Mouse (Mus musculus): ENCODE measurements at regions not wholly inside any gene's neighbourhood (a gene's known extent, or its start where the extent isn't known, plus 50 kb on each side); places are given as distances from the start of the nearest gene placed in this dataset.

DNA sequence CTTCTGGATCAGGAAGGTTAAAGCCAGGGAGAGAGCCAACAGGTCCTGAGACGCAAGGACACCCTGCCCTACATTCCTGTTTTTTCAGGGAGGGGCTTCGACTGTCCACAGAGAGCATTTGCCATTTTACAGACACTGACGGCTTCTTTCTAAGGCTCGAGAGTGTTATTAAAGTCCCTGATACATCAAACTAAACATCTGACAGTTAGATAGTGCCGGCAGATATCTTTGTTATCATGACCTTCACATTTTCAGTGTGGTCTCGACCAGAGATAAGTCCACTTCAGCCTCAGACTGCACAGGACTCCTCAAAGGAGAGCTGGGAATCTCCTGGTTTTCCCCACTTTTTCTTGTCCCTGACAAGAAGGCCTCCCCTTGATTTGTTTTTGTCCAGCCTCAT, 229.9 kb upstream of the Cited2 start:
- no peak for ATAC-seq
- no peak overlapping the region for H3K27ac ChIP-seq (ENCODE audit: low read depth, low read length)
- no peak overlapping the region for H3K4me3 ChIP-seq (ENCODE audit: low read length)
- no peak overlapping the region for H3K9ac ChIP-seq (ENCODE audit: low read depth, low read length)
- H3K4me2 ChIP-seq (ENCODE audit: low read length): no peak overlapping the region
- no peaks in the 10 kb centered on the region for H3K4me1 ChIP-seq (ENCODE audit: control insufficient read depth, insufficient read depth, low read depth, low read length)
- WGBS: 81% methylated on average over 6 of the region's 6 CpGs
- H3K36me3 ChIP-seq (ENCODE audit: control insufficient read depth, insufficient read depth, low read length): no peaks in the 10 kb centered on the region
- H3K9me3 ChIP-seq (ENCODE audit: control insufficient read depth, low read length): no peaks in the 10 kb centered on the region
- no peaks in the 10 kb centered on the region for H3K27me3 ChIP-seq (replicated peaks; ENCODE audit: control insufficient read depth, insufficient read depth, low read length)

DNA sequence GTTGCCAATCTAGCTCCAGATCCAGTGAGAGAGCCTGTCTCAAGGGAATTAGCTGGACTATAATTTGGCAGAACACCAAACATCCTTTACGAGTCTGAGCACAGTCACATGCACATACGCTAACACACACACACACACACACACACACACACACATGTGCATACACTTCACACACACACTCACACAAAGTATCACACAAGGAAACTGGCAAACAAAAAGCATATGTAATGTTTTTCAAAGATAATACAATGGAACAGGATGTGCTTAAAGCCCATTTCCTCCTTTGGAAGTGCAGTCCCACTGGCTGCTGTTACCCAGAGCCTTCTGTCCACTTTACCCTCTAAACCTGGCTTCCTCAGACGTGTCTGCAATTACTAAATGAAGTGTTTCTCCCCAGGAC, 226.2 kb upstream of the Cited2 start:
- H3K4me2 ChIP-seq (ENCODE audit: low read length): no peak overlapping the region
- WGBS: 61% methylated on average over 3 of the region's 3 CpGs
- H3K9ac ChIP-seq (ENCODE audit: low read depth, low read length): no peak overlapping the region
- H3K4me3 ChIP-seq (ENCODE audit: low read length): no peak overlapping the region
- no peaks in the 10 kb centered on the region for H3K36me3 ChIP-seq (ENCODE audit: control insufficient read depth, insufficient read depth, low read length)
- no peaks in the 10 kb centered on the region for H3K9me3 ChIP-seq (ENCODE audit: control insufficient read depth, low read length)
- H3K27me3 ChIP-seq (replicated peaks; ENCODE audit: control insufficient read depth, insufficient read depth, low read length): no peaks in the 10 kb centered on the region
- H3K27ac ChIP-seq (ENCODE audit: low read depth, low read length): no peak overlapping the region
- H3K4me1 ChIP-seq (ENCODE audit: control insufficient read depth, insufficient read depth, low read depth, low read length): no peaks in the 10 kb centered on the region
- no peak for ATAC-seq

DNA sequence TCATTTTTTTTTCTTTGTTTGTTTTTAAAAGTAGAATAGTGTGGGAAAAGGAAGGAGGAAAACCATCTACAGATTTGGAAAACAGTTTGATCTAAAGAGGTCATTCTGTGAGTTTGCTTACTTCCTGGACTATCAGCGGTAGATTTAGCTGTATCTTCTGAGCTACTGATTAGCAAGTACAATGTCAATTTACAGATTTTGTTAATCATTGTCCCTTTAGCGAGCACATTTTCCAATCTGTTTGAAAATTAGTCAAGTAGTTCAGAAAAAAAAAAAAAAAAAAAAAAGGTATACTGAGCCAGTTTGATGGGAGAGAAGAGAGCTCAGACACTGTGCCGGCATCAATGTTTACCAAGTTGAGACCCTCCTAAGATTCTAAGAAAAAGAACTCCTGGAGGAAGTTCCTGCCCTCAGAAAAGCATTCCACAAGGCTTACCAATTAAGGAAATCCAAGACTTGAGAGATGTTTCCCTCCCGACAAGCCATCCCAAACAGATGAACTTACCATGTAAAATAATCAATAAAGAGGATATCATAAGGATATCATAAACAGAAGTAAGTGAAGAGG, 212.3 kb upstream of the Cited2 start:
- WGBS: 89% methylated on average over 4 of the region's 4 CpGs
- Histone ChIP-seq H3K9ac (ENCODE audit: low read depth, low read length) (no peak overlapping the region), H3K27ac (ENCODE audit: low read depth, low read length) (no peak overlapping the region), H3K4me1 (ENCODE audit: control insufficient read depth, insufficient read depth, low read depth, low read length) (peaks cover 4% of the 10 kb centered on the region), H3K4me3 (ENCODE audit: low read length) (no peak overlapping the region), H3K9me3 (ENCODE audit: control insufficient read depth, low read length) (no peaks in the 10 kb centered on the region), H3K27me3 (replicated peaks; ENCODE audit: control insufficient read depth, insufficient read depth, low read length) (no peaks in the 10 kb centered on the region), H3K36me3 (ENCODE audit: control insufficient read depth, insufficient read depth, low read length) (no peaks in the 10 kb centered on the region), H3K4me2 (ENCODE audit: low read length) (no peak overlapping the region)
- ATAC-seq: no peak

DNA sequence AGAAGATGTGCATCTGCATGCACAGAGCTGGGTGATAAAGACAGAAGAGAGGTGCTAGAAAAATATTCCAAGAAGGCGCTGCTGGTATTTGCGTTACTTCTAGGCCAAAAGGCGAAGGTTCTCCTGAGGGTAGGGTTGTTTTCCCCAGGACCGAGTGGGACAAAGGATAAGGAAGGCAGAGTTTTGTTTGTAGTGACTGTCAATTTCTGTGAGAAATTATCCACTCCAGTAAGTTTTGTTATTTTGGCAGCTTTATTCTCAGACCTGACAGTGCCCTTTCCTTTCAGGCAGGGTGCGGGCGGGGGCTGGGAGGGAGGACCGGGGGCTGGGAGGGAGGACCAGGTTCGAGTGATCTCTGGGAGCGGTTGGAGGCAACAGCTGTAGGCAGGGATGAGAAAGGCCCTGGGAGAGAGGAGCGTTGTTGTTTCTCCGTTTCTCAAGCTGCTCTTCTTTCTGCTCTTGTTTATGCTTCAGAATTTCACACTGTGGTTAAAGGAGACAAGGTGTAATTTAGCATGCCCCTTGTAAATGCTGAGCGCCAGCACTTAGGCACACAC, 211.2 kb upstream of the Cited2 start:
- Histone ChIP-seq H3K4me3 (ENCODE audit: low read length) (no peak overlapping the region), H3K36me3 (ENCODE audit: control insufficient read depth, insufficient read depth, low read length) (no peaks in the 10 kb centered on the region), H3K9ac (ENCODE audit: low read depth, low read length) (peak overlapping the region; percentile 22), H3K9me3 (ENCODE audit: control insufficient read depth, low read length) (no peaks in the 10 kb centered on the region), H3K4me1 (ENCODE audit: control insufficient read depth, insufficient read depth, low read depth, low read length) (peaks cover 4% of the 10 kb centered on the region), H3K27ac (ENCODE audit: low read depth, low read length) (no peak overlapping the region), H3K4me2 (ENCODE audit: low read length) (peak overlapping the region; percentile 17; the same call in 1 of the 2 replicates), H3K27me3 (replicated peaks; ENCODE audit: control insufficient read depth, insufficient read depth, low read length) (no peaks in the 10 kb centered on the region)
- WGBS: 38% methylated on average over 12 of the region's 12 CpGs
- no peak for ATAC-seq

GRCm38 (mm10) chr10:17512487-17512886, 210.5 kb upstream of the Cited2 start:
- no peaks in the 10 kb centered on the region for H3K36me3 ChIP-seq (ENCODE audit: control insufficient read depth, insufficient read depth, low read length)
- no peak for ATAC-seq
- H3K4me1 ChIP-seq (ENCODE audit: control insufficient read depth, insufficient read depth, low read depth, low read length): peaks cover 4% of the 10 kb centered on the region
- H3K9me3 ChIP-seq (ENCODE audit: control insufficient read depth, low read length): no peaks in the 10 kb centered on the region
- no peak overlapping the region for H3K4me2 ChIP-seq (ENCODE audit: low read length)
- 72% methylated on average over 3 of the region's 3 CpGs for WGBS
- H3K4me3 ChIP-seq (ENCODE audit: low read length): no peak overlapping the region
- H3K27ac ChIP-seq (ENCODE audit: low read depth, low read length): no peak overlapping the region
- no peak overlapping the region for H3K9ac ChIP-seq (ENCODE audit: low read depth, low read length)
- H3K27me3 ChIP-seq (replicated peaks; ENCODE audit: control insufficient read depth, insufficient read depth, low read length): no peaks in the 10 kb centered on the region

- H3K36me3 ChIP-seq (ENCODE audit: control insufficient read depth, insufficient read depth, low read length): no peaks in the 10 kb centered on the region
- H3K27ac ChIP-seq (ENCODE audit: low read depth, low read length): no peak overlapping the region
- ATAC-seq: no peak
- no peaks in the 10 kb centered on the region for H3K27me3 ChIP-seq (replicated peaks; ENCODE audit: control insufficient read depth, insufficient read depth, low read length)
- H3K4me1 ChIP-seq (ENCODE audit: control insufficient read depth, insufficient read depth, low read depth, low read length): peaks cover 4% of the 10 kb centered on the region
- no peak overlapping the region for H3K4me2 ChIP-seq (ENCODE audit: low read length)
- no peaks in the 10 kb centered on the region for H3K9me3 ChIP-seq (ENCODE audit: control insufficient read depth, low read length)
- H3K9ac ChIP-seq (ENCODE audit: low read depth, low read length): no peak overlapping the region
- 90% methylated on average over 6 of the region's 6 CpGs for WGBS
- no peak overlapping the region for H3K4me3 ChIP-seq (ENCODE audit: low read length)
Observed at GRCm38 (mm10) chr10:17513756-17514155, 209.3 kb upstream of the Cited2 start.

DNA sequence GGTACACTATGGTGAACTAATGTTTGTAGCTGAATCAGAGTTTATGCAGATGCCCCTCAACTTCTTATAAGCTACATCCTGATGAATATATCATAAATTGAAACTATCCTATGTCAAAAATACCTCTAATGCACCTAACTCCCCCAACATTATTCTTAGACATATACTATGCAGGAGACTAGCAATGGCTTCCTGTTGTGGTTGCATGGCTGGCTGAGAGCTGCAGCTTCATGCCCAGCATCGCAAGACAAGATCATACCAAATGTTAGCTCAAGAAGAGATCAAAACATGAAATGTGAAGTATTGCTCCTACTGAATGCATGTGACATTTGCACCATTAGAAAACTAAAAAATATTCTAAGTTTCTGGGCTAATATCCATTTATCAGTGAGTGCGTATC, 206.9 kb upstream of the Cited2 start:
- H3K9ac ChIP-seq (ENCODE audit: low read depth, low read length): no peak overlapping the region
- H3K27me3 ChIP-seq (replicated peaks; ENCODE audit: control insufficient read depth, insufficient read depth, low read length): no peaks in the 10 kb centered on the region
- H3K4me1 ChIP-seq (ENCODE audit: control insufficient read depth, insufficient read depth, low read depth, low read length): peaks cover 4% of the 10 kb centered on the region
- no peaks in the 10 kb centered on the region for H3K36me3 ChIP-seq (ENCODE audit: control insufficient read depth, insufficient read depth, low read length)
- ATAC-seq: no peak
- no peaks in the 10 kb centered on the region for H3K9me3 ChIP-seq (ENCODE audit: control insufficient read depth, low read length)
- 96% methylated on average over 2 of the region's 2 CpGs for WGBS
- H3K4me2 ChIP-seq (ENCODE audit: low read length): no peak overlapping the region
- no peak overlapping the region for H3K27ac ChIP-seq (ENCODE audit: low read depth, low read length)
- H3K4me3 ChIP-seq (ENCODE audit: low read length): no peak overlapping the region

- H3K4me1 ChIP-seq (ENCODE audit: control insufficient read depth, insufficient read depth, low read depth, low read length): no peaks in the 10 kb centered on the region
- no peaks in the 10 kb centered on the region for H3K9me3 ChIP-seq (ENCODE audit: control insufficient read depth, low read length)
- H3K27ac ChIP-seq (ENCODE audit: low read depth, low read length): no peak overlapping the region
- no peaks in the 10 kb centered on the region for H3K36me3 ChIP-seq (ENCODE audit: control insufficient read depth, insufficient read depth, low read length)
- no peak overlapping the region for H3K4me3 ChIP-seq (ENCODE audit: low read length)
- 70% methylated on average over 9 of the region's 9 CpGs for WGBS
- no peak for ATAC-seq
- H3K9ac ChIP-seq (ENCODE audit: low read depth, low read length): no peak overlapping the region
- H3K4me2 ChIP-seq (ENCODE audit: low read length): no peak overlapping the region
- no peaks in the 10 kb centered on the region for H3K27me3 ChIP-seq (replicated peaks; ENCODE audit: control insufficient read depth, insufficient read depth, low read length)
Observed at GRCm38 (mm10) chr10:17518423-17519175, 204.4 kb upstream of the Cited2 start.

DNA sequence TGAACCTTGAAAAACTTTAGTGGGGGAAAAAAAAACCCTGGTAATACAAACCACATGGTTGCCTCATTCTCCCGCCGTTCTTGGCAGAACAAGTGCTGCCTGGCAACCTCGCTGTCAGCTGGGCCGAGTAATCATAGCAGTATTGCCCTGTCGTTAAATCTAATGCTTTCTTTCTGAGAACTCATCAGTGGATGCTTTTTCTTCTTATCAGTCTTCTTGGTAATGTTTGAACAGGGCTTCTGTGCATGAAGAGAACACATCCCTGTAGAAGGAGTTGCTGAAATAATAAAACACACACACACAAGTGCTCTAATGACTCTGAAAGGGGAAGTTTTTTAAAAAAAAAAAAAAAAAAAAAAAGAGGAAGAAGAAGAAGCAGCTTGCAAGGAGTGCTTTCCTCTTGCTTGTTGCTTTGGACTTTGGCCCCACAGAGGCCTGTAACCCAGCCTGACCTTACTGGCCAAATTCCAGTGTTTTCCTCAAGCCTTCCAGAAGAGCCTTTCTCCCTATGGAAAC, 200.9 kb upstream of the Cited2 start:
- Histone ChIP-seq H3K9ac (ENCODE audit: low read depth, low read length) (no peak overlapping the region), H3K27ac (ENCODE audit: low read depth, low read length) (no peak overlapping the region), H3K27me3 (replicated peaks; ENCODE audit: control insufficient read depth, insufficient read depth, low read length) (no peaks in the 10 kb centered on the region), H3K4me1 (ENCODE audit: control insufficient read depth, insufficient read depth, low read depth, low read length) (no peaks in the 10 kb centered on the region), H3K4me2 (ENCODE audit: low read length) (no peak overlapping the region), H3K9me3 (ENCODE audit: control insufficient read depth, low read length) (no peaks in the 10 kb centered on the region), H3K4me3 (ENCODE audit: low read length) (no peak overlapping the region), H3K36me3 (ENCODE audit: control insufficient read depth, insufficient read depth, low read length) (no peaks in the 10 kb centered on the region)
- ATAC-seq: no peak
- 38% methylated on average over 5 of the region's 5 CpGs for WGBS

Measured in hindbrain, embryonic 16.5 days (tissue).